Mouse (Mus musculus) liver, embryonic 16.5 days (tissue): ENCODE data around the gene Cd28. TPM values are rescaled to one million over a fixed set of nuclear protein-coding genes. Genes with fewer than 3 reads are reported as not detected.

Experiments used
- ATAC-seq: fragments of 200-750 bp; cut with Nextera tagmentation; 2 replicates; pipeline ENCODE4 v1.8.0; 2017; ENCODE audit warnings: low read depth, mild to moderate bottlenecking, moderate number of reproducible peaks, moderate library complexity
- H3K27ac ChIP-seq: fragments of 300-500 bp; sonication (generic); 2 replicates; pipeline ENCODE4 v1.5.1; 2014; ENCODE audit warnings: mild to moderate bottlenecking, low read length
- H3K27me3 ChIP-seq: fragments of 300-500 bp; sonication (generic); 2 replicates; pipeline ENCODE4 v1.6.1; 2014; ENCODE audit warnings: low read depth, low read length, mixed read lengths; ENCODE audit not compliant: control insufficient read depth, insufficient read depth
- H3K36me3 ChIP-seq: fragments of 300-500 bp; sonication (generic); 2 replicates; pipeline ENCODE4 v1.6.1; 2014; ENCODE audit warnings: mild to moderate bottlenecking; ENCODE audit not compliant: control insufficient read depth, insufficient read depth
- H3K4me1 ChIP-seq: fragments of 300-500 bp; sonication (generic); 2 replicates; pipeline ENCODE4 v1.6.1; 2014; ENCODE audit warnings: low read depth, low read length, mixed read lengths; ENCODE audit not compliant: control insufficient read depth
- H3K4me2 ChIP-seq: fragments of 300-500 bp; sonication (generic); 2 replicates; pipeline ENCODE4 v1.6.1; 2014; ENCODE audit warnings: low read depth, low read length, mixed read lengths
- H3K4me3 ChIP-seq: fragments of 300-500 bp; sonication (generic); 2 replicates; pipeline ENCODE4 v1.5.1; 2014; ENCODE audit warnings: low read depth, mild to moderate bottlenecking, low read length
- H3K9ac ChIP-seq: fragments of 300-500 bp; sonication (generic); 2 replicates; pipeline ENCODE4 v1.6.1; 2014; ENCODE audit warnings: low read depth, low read length
- H3K9me3 ChIP-seq: fragments of 300-500 bp; sonication (generic); replicated peaks from 2 replicates; pipeline ENCODE4 v1.6.1; 2016; ENCODE audit warnings: low read length; ENCODE audit not compliant: control insufficient read depth
- WGBS: fragments of 180-500 bp; shearing (Covaris S2); extraction: QIAGEN DNeasy Blood & Tissue Kit; methylation state at CpG from one replicate; pipeline ENCODE4 v1.1.7; 2014; ENCODE audit not compliant: insufficient replicate concordance; 5-methylcytosine and 5-hydroxymethylcytosine counted together
- polyA plus RNA-seq: library from polyadenylated mRNA; unstranded; fragments of >200 nt; fragmentation: Nextera tagmentation; extraction: Ambion mirVana; gene quantifications from 2 replicates; pipeline ENCODE4 v1.2.1, GENCODE M21; 2015

The Cd28 gene
- polyA plus RNA-seq, 1 experiment from 2014 or later, result 0.06 TPM

GRCm38 (mm10) chr1:60776166-60776565 lies 59.6 kb downstream of the Cd28 start:
- H3K36me3 ChIP-seq, result no peaks in the 10 kb centered on the region
- H3K27me3 ChIP-seq, result no peaks in the 10 kb centered on the region
- no peaks in the 10 kb centered on the region for H3K9me3 ChIP-seq
- H3K4me3 ChIP-seq, result no peak overlapping the region
- no peaks in the 10 kb centered on the region for H3K4me1 ChIP-seq
- 59% methylated on average over 4 of the region's 4 CpGs for WGBS
- H3K27ac ChIP-seq, result no peak overlapping the region
- ATAC-seq, result no peak
- H3K9ac ChIP-seq, result no peak overlapping the region
- H3K4me2 ChIP-seq, result no peak overlapping the region

- Histone ChIP-seq H3K4me1 (no peaks in the 10 kb centered on the region), H3K4me2 (no peak overlapping the region), H3K9me3 (no peaks in the 10 kb centered on the region), H3K9ac (no peak overlapping the region), H3K27me3 (no peaks in the 10 kb centered on the region), H3K36me3 (no peaks in the 10 kb centered on the region), H3K4me3 (no peak overlapping the region), H3K27ac (no peak overlapping the region)
- 53% methylated on average over 3 of the region's 3 CpGs for WGBS
- no peak for ATAC-seq
Measured at GRCm38 (mm10) chr1:60776906-60777305, 60.3 kb downstream of the Cd28 start.

- H3K4me2 ChIP-seq, result no peak overlapping the region
- H3K36me3 ChIP-seq, result no peaks in the 10 kb centered on the region
- no peak overlapping the region for H3K4me3 ChIP-seq
- H3K27ac ChIP-seq, result no peak overlapping the region
- WGBS, result 51% methylated on average over 8 of the region's 8 CpGs
- H3K9ac ChIP-seq, result no peak overlapping the region
- ATAC-seq, result no peak
- H3K4me1 ChIP-seq, result no peaks in the 10 kb centered on the region
- no peaks in the 10 kb centered on the region for H3K27me3 ChIP-seq
- H3K9me3 ChIP-seq, result no peaks in the 10 kb centered on the region
Measured at GRCm38 (mm10) chr1:60778465-60779115, 62.0 kb downstream of the Cd28 start.

GRCm38 (mm10) chr1:60779176-60779575 lies 62.6 kb downstream of the Cd28 start:
- no peak overlapping the region for H3K9ac ChIP-seq
- no peaks in the 10 kb centered on the region for H3K36me3 ChIP-seq
- no peak overlapping the region for H3K4me2 ChIP-seq
- H3K27me3 ChIP-seq, result no peaks in the 10 kb centered on the region
- H3K4me3 ChIP-seq, result no peak overlapping the region
- H3K4me1 ChIP-seq, result no peaks in the 10 kb centered on the region
- no peaks in the 10 kb centered on the region for H3K9me3 ChIP-seq
- 59% methylated on average over 2 of the region's 2 CpGs for WGBS
- no peak overlapping the region for H3K27ac ChIP-seq
- no peak for ATAC-seq

GRCm38 (mm10) chr1:60781666-60782065 lies 65.1 kb downstream of the Cd28 start:
- no peaks in the 10 kb centered on the region for H3K36me3 ChIP-seq
- no peak for ATAC-seq
- no peaks in the 10 kb centered on the region for H3K9me3 ChIP-seq
- no peaks in the 10 kb centered on the region for H3K27me3 ChIP-seq
- H3K4me3 ChIP-seq, result no peak overlapping the region
- no peak overlapping the region for H3K9ac ChIP-seq
- no peaks in the 10 kb centered on the region for H3K4me1 ChIP-seq
- 56% methylated on average over 4 of the region's 4 CpGs for WGBS
- H3K4me2 ChIP-seq, result no peak overlapping the region
- no peak overlapping the region for H3K27ac ChIP-seq

GRCm38 (mm10) chr1:60793717-60794116 lies 77.1 kb downstream of the Cd28 start:
- H3K36me3 ChIP-seq, result no peaks in the 10 kb centered on the region
- no peaks in the 10 kb centered on the region for H3K4me1 ChIP-seq
- no peaks in the 10 kb centered on the region for H3K27me3 ChIP-seq
- no peak overlapping the region for H3K9ac ChIP-seq
- no peak overlapping the region for H3K4me2 ChIP-seq
- ATAC-seq, result no peak
- H3K9me3 ChIP-seq, result no peaks in the 10 kb centered on the region
- H3K27ac ChIP-seq, result no peak overlapping the region
- no peak overlapping the region for H3K4me3 ChIP-seq

GRCm38 (mm10) chr1:60795677-60796205 lies 79.1 kb downstream of the Cd28 start:
- Histone ChIP-seq H3K9me3 (no peaks in the 10 kb centered on the region), H3K36me3 (no peaks in the 10 kb centered on the region), H3K4me3 (no peak overlapping the region), H3K4me2 (no peak overlapping the region), H3K9ac (no peak overlapping the region), H3K27me3 (no peaks in the 10 kb centered on the region), H3K27ac (no peak overlapping the region), H3K4me1 (no peaks in the 10 kb centered on the region)
- WGBS, result 63% methylated on average over 3 of the region's 3 CpGs
- no peak for ATAC-seq

- H3K4me2 ChIP-seq, result no peak overlapping the region
- no peaks in the 10 kb centered on the region for H3K9me3 ChIP-seq
- no peak for ATAC-seq
- no peak overlapping the region for H3K27ac ChIP-seq
- H3K9ac ChIP-seq, result no peak overlapping the region
- 55% methylated on average over 1 of the region's 1 CpGs for WGBS
- no peaks in the 10 kb centered on the region for H3K27me3 ChIP-seq
- H3K36me3 ChIP-seq, result no peaks in the 10 kb centered on the region
- H3K4me1 ChIP-seq, result no peaks in the 10 kb centered on the region
- H3K4me3 ChIP-seq, result no peak overlapping the region
Measured at GRCm38 (mm10) chr1:60799795-60800345, 83.3 kb downstream of the Cd28 start.

GRCm38 (mm10) chr1:60801210-60801671 lies 84.6 kb downstream of the Cd28 start:
- ATAC-seq, result no peak
- Histone ChIP-seq H3K27ac (no peak overlapping the region), H3K9ac (no peak overlapping the region), H3K4me2 (no peak overlapping the region), H3K4me3 (no peak overlapping the region), H3K27me3 (no peaks in the 10 kb centered on the region), H3K4me1 (no peaks in the 10 kb centered on the region), H3K36me3 (no peaks in the 10 kb centered on the region), H3K9me3 (no peaks in the 10 kb centered on the region)
- 65% methylated on average over 4 of the region's 4 CpGs for WGBS
